Mouse (Mus musculus): ENCODE measurements at regions not wholly inside any gene's neighbourhood (a gene's known extent, or its start where the extent isn't known, plus 50 kb on each side); places are given as distances from the start of the nearest gene placed in this dataset.

- peak; percentile 21 for DNase-seq
- Histone ChIP-seq H3K27ac (ENCODE audit: low read depth) (peak overlapping the region; percentile 71), H3K4me2 (peak overlapping the region; percentile 51), H3K4me3 (ENCODE audit: low read depth, low read length) (no peak overlapping the region), H3K4me1 (ENCODE audit: insufficient read depth) (peaks cover 16% of the 10 kb centered on the region; the same call in 1 of the 2 replicates), H3K9ac (no peak overlapping the region), H3K36me3 (ENCODE audit: insufficient read depth) (no peaks in the 10 kb centered on the region), H3K9me3 (ENCODE audit: low read depth, low read length) (no peaks in the 10 kb centered on the region), H3K27me3 (ENCODE audit: insufficient read depth, low read length) (no peaks in the 10 kb centered on the region)
- TF ChIP-seq CTCF (IDR thresholded peaks at IDR 0.05; ENCODE audit: low read depth), result no peak
- WGBS, result 13% methylated on average over 5 of the region's 5 CpGs
- peak; percentile 15; the same call in 1 of the 2 replicates for ATAC-seq (ENCODE audit: insufficient read depth)
These were observed 165.4 kb upstream of the Pbx1 start for GRCm38 (mm10) chr1:168597495-168597894.

- Histone ChIP-seq H3K9me3 (ENCODE audit: low read depth, low read length) (no peaks in the 10 kb centered on the region), H3K9ac (no peak overlapping the region), H3K27me3 (ENCODE audit: insufficient read depth, low read length) (no peaks in the 10 kb centered on the region), H3K4me2 (no peak overlapping the region), H3K36me3 (ENCODE audit: insufficient read depth) (no peaks in the 10 kb centered on the region), H3K4me3 (ENCODE audit: low read depth, low read length) (no peak overlapping the region), H3K4me1 (ENCODE audit: insufficient read depth) (no peaks in the 10 kb centered on the region), H3K27ac (ENCODE audit: low read depth) (no peak overlapping the region)
- ATAC-seq (ENCODE audit: insufficient read depth) (no peak), DNase-seq (peak; percentile 23)
- TF ChIP-seq CTCF (IDR thresholded peaks at IDR 0.05; ENCODE audit: low read depth), result no peak
- 53% methylated on average over 3 of the region's 3 CpGs for WGBS
These were observed 152.1 kb upstream of the Pbx1 start for GRCm38 (mm10) chr1:168584137-168584536.

GRCm38 (mm10) chr1:168582434-168582833 lies 150.4 kb upstream of the Pbx1 start:
- Histone ChIP-seq H3K27me3 (ENCODE audit: insufficient read depth, low read length) (no peaks in the 10 kb centered on the region), H3K27ac (ENCODE audit: low read depth) (no peak overlapping the region), H3K9ac (no peak overlapping the region), H3K9me3 (ENCODE audit: low read depth, low read length) (no peaks in the 10 kb centered on the region), H3K4me1 (ENCODE audit: insufficient read depth) (no peaks in the 10 kb centered on the region), H3K4me2 (no peak overlapping the region), H3K4me3 (ENCODE audit: low read depth, low read length) (no peak overlapping the region), H3K36me3 (ENCODE audit: insufficient read depth) (no peaks in the 10 kb centered on the region)
- ATAC-seq (ENCODE audit: insufficient read depth) (no peak), DNase-seq (no peak)
- no peak for TF ChIP-seq CTCF (IDR thresholded peaks at IDR 0.05; ENCODE audit: low read depth)
- WGBS, result 49% methylated on average over 5 of the region's 5 CpGs

- H3K9me3 ChIP-seq (ENCODE audit: low read depth, low read length), result no peaks in the 10 kb centered on the region
- no peak overlapping the region for H3K4me2 ChIP-seq
- H3K27me3 ChIP-seq (ENCODE audit: insufficient read depth, low read length), result no peaks in the 10 kb centered on the region
- H3K4me3 ChIP-seq (ENCODE audit: low read depth, low read length), result no peak overlapping the region
- ATAC-seq (ENCODE audit: insufficient read depth) (no peak), DNase-seq (no peak)
- TF ChIP-seq CTCF (IDR thresholded peaks at IDR 0.05; ENCODE audit: low read depth), result no peak
- no peaks in the 10 kb centered on the region for H3K36me3 ChIP-seq (ENCODE audit: insufficient read depth)
- WGBS, result 73% methylated on average over 5 of the region's 5 CpGs
- no peaks in the 10 kb centered on the region for H3K4me1 ChIP-seq (ENCODE audit: insufficient read depth)
- no peak overlapping the region for H3K27ac ChIP-seq (ENCODE audit: low read depth)
- H3K9ac ChIP-seq, result no peak overlapping the region
These were observed 138.0 kb upstream of the Pbx1 start for GRCm38 (mm10) chr1:168569930-168570515.

GRCm38 (mm10) chr1:168552394-168552793 lies 120.3 kb upstream of the Pbx1 start:
- no peak overlapping the region for H3K4me3 ChIP-seq (ENCODE audit: low read depth, low read length)
- no peaks in the 10 kb centered on the region for H3K27me3 ChIP-seq (ENCODE audit: insufficient read depth, low read length)
- no peaks in the 10 kb centered on the region for H3K4me1 ChIP-seq (ENCODE audit: insufficient read depth)
- H3K9ac ChIP-seq, result no peak overlapping the region
- no peaks in the 10 kb centered on the region for H3K9me3 ChIP-seq (ENCODE audit: low read depth, low read length)
- no peak for ATAC-seq (ENCODE audit: insufficient read depth)
- no peak for TF ChIP-seq CTCF (IDR thresholded peaks at IDR 0.05; ENCODE audit: low read depth)
- no peak overlapping the region for H3K27ac ChIP-seq (ENCODE audit: low read depth)
- no peak for DNase-seq
- no peaks in the 10 kb centered on the region for H3K36me3 ChIP-seq (ENCODE audit: insufficient read depth)
- 72% methylated on average over 3 of the region's 3 CpGs for WGBS
- H3K4me2 ChIP-seq, result no peak overlapping the region

GRCm38 (mm10) chr1:168549807-168550435 lies 117.9 kb upstream of the Pbx1 start:
- DNase-seq (no peak), ATAC-seq (ENCODE audit: insufficient read depth) (no peak)
- no peak for TF ChIP-seq CTCF (IDR thresholded peaks at IDR 0.05; ENCODE audit: low read depth)
- Histone ChIP-seq H3K27me3 (ENCODE audit: insufficient read depth, low read length) (no peaks in the 10 kb centered on the region), H3K9me3 (ENCODE audit: low read depth, low read length) (no peaks in the 10 kb centered on the region), H3K4me3 (ENCODE audit: low read depth, low read length) (no peak overlapping the region), H3K9ac (no peak overlapping the region), H3K4me2 (no peak overlapping the region), H3K4me1 (ENCODE audit: insufficient read depth) (no peaks in the 10 kb centered on the region; the same call in none of the 2 replicates), H3K27ac (ENCODE audit: low read depth) (no peak overlapping the region), H3K36me3 (ENCODE audit: insufficient read depth) (no peaks in the 10 kb centered on the region)
- 57% methylated on average over 7 of the region's 7 CpGs for WGBS

GRCm38 (mm10) chr1:168546156-168546555 lies 114.1 kb upstream of the Pbx1 start:
- Histone ChIP-seq H3K4me2 (no peak overlapping the region), H3K27ac (ENCODE audit: low read depth) (no peak overlapping the region), H3K9me3 (ENCODE audit: low read depth, low read length) (no peaks in the 10 kb centered on the region), H3K36me3 (ENCODE audit: insufficient read depth) (no peaks in the 10 kb centered on the region), H3K4me3 (ENCODE audit: low read depth, low read length) (no peak overlapping the region), H3K27me3 (ENCODE audit: insufficient read depth, low read length) (no peaks in the 10 kb centered on the region), H3K9ac (no peak overlapping the region), H3K4me1 (ENCODE audit: insufficient read depth) (peaks cover under 1% of the 10 kb centered on the region)
- TF ChIP-seq CTCF (IDR thresholded peaks at IDR 0.05; ENCODE audit: low read depth), result no peak
- ATAC-seq (ENCODE audit: insufficient read depth), result no peak
- peak; percentile 53 for DNase-seq
- WGBS, result 61% methylated on average over 3 of the region's 3 CpGs

Data from lung, embryonic 14.5 days (tissue).